Mouse (Mus musculus) cerebellum, adult 11 months (tissue): ENCODE measurements around the gene Prcd.
"Not testable (repeated sequence)": the region's sequence is repeated elsewhere in the genome, so short reads cannot be mapped to it uniquely, and the experiment has no call there.

ENCODE experiments used
- DNase-seq: peaks from one replicate; pipeline ENCODE4 v3.0.0; 2022

Prcd gene

GRCm38 (mm10) chr11:116653234-116653633, at the start of gene Prcd:
Gene Prcd (plus strand): TSS chr11:116653534.
- DNase-seq = no peak

- no peak for DNase-seq
Measured at GRCm38 (mm10) chr11:116604097-116604496, 49.2 kb upstream of the Prcd start.

GRCm38 (mm10) chr11:116607717-116608116, 45.6 kb upstream of the Prcd start:
- DNase-seq = no peak

GRCm38 (mm10) chr11:116609965-116610630, 43.2 kb upstream of the Prcd start:
- DNase-seq = peak; percentile 91

GRCm38 (mm10) chr11:116611168-116611567, 42.2 kb upstream of the Prcd start:
- DNase-seq = not testable (repeated sequence)

DNA sequence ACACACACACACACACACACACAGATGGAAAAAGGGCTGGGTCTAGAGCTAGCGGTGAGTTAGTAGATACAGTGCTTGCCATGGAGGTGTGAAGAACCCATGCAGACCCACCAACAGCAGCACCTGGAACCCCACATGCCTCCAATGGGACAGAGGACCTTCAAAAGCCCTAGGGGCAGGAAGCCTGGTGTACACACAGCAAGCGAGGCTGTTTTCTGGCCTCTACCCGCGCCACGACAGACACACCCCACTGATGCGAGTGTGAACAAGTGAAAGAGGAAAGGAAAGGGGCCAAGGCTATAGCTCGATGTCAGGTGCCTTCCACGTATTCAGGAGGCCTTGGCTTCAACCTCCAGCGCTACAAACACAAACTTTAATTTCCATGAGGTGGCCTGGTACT, 41.5 kb upstream of the Prcd start:
- no peak for DNase-seq

GRCm38 (mm10) chr11:116612554-116612953, 40.8 kb upstream of the Prcd start:
- no peak for DNase-seq

DNA sequence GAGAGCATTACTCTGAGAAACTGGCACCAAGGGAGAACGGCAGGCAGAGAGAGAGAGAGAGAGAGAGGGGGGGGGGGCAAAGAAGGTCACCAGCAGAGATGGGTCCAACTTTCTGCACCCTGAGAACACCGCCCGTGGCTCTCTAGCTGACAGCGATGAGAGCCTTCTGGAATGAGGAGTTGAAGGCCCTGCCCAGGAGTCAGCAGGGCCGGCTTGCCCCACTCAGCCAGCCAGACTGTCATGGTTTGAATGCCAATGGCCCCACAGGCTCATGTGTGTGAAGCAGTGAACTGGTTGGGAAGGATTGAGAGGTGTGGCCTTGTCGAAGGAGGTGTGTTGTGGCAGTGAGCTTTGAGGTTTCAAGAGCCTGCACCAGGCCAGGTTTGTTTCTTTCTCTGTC, 40.1 kb upstream of the Prcd start:
- DNase-seq = no peak

- DNase-seq = no peak
Measured at GRCm38 (mm10) chr11:116615735-116616437, 37.4 kb upstream of the Prcd start.

DNA sequence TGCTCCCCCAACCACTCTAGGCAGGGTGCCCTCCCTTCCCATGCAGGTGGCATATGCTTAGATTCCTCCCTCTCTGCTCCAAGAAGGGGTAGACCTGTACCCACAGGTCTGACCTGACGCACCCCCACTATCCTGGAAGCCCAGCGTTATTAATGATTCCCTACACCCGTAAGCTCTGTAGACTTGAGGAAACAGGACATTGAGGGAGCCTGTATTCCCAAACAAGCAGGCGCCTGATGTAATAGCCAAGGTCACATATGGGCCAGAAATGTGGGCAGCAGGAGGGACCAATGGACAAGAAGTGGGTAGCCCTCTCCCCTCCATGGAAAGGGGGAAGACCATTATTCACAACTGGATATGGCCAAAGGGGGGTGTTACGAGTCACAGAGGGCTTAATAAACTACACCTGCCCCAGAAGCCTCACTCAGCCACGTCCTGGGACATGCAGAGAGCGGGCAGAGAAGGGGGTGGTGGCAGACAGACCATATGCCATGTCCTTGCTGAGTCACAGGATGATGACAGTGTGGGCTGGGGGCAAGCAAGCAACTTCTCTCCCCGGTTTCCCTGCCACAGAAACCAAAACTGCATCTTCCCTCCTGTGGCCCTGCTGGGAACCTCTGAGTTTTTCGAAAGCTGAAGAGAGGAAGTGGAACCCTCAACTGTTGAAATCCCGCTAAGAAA, 36.8 kb upstream of the Prcd start:
- DNase-seq = no peak

GRCm38 (mm10) chr11:116617641-116618040, 35.7 kb upstream of the Prcd start:
- DNase-seq = no peak

DNA sequence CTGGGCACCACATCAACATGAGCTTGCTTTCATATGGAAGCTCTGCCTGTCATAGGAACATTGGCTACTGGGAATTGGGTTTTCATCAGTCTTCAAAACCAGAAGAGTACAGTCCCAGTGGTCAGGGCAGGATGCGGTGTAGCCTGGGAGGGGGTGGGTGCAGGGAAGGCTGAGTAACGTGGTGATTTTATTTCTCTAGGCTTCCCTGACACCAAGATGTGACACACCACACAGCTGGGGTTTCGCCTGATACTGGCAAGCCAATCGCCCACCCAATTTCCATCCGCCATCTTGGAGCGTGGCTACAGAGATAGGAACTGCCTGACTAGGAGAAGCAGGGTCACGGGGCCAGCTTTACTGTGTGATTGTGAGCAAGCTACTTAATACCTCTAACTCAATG, 34.7 kb upstream of the Prcd start:
- no peak for DNase-seq

DNA sequence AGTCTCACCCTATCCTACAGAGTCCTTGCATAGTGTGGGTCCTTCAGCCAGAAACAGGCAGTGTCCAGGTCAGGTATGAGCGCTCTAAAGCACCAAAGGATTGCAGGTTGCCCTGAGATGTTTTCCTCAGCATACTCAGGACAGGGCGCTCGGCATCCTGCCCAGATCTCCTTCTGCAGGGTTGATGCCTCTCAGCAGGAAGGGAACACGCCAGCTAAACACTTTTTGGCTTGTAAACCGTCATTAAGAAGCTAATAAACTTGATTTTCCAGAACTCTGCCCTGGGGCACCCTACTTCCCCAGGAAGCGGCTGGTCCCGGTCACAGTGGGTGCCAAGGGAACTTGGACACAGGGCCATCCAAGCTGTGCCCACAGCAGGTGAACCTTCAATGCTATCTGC, 34.2 kb upstream of the Prcd start:
- DNase-seq = peak; percentile 55

- DNase-seq = no peak
Measured at GRCm38 (mm10) chr11:116619561-116619960, 33.8 kb upstream of the Prcd start.

GRCm38 (mm10) chr11:116620073-116620472, 33.3 kb upstream of the Prcd start:
- no peak for DNase-seq

DNA sequence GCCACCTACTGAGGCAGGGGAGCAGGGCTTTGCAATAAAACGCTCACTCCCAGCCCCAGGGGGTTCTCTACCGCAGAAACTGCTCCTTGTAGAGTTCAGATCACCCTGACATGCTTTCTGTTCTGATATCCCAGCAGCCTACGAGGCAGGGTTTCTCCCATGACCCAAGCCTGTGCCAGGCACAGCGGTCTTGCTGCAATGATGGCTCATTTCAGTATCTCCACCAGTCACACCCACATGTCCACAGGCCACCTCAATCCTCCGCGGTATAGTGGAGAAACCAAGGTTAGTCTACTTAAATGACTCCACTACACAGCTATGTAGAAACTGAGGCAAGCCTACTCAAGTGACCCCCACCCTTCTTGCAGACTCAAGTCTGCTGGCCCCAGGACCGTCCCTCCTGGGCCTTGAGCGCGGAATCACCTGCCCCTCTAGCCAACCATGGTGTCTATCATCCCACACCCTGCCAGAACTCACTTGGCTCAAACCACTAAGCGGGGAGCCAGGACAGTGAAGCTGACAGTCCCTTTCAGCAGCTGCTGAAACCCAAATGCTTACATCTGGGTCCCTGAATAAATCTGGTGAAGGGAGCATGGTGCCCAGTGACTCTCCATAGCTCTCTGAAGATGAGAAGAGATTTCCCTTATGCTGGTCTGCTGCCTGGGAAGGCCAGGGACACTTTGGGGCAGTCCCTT, 32.6 kb upstream of the Prcd start:
- no peak for DNase-seq

DNA sequence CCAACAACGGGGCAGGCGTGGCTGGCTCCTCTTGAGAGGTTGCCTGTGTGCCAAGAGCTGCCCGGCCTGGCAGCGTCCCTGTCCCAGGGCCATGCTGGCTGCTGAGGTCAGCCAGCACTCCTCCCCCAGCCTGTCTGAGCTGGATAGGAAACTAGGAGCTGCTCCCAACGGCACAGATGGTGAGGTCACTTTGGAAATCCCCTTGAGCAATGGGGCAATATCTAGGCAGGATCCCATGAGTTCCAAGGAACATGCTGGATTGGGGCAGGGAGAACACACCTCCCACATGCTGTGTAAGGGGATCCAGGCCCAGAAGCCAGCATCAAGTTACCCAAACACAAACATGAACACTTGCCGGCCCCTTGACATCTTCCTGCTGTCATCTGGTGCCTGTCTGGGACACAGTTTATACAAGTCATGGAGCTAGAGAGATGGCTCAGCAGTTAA, 32.1 kb upstream of the Prcd start:
- peak; percentile 77 for DNase-seq

DNA sequence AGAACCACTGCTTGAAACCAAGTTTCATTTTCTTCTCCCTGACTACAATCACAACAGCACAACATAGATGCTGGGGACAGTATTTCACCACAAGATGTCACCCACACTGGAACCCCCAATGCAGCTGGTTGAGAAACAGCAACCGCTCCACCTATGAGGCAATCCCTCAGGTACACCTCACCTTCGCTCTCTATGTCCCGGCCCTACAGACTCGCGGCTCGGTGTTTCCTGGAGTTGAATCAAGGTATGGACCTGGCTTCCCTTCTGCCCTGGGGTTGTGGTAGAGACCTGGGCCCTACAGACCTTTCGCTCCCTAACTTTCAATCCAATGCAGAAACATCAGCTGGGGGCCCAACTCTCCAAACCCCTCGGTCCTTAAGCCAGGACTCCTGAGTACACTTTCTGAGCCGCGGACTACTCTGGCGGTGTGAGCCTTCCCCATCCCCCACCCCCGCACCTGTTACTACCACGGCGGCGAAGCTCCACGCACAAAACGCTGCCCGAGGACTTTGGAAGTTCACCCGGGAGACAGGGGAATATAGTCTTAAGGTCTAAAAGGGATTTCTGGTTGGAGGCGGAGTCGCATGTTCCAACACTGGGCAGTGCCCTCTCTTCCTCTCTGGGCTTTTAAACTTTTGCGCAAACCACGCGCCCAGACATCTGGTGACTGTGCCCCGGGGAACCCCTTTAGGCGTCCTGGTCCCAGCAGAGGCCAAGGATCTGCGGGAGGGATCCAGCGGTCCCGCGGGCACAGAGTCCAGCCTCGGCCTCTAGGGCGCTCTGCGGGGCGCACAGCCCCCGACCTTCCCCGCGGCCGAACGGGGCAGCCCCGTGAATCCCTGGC, 29.8 kb upstream of the Prcd start:
- no peak for DNase-seq

GRCm38 (mm10) chr11:116624131-116624832, 29.1 kb upstream of the Prcd start:
- no peak for DNase-seq

GRCm38 (mm10) chr11:116625081-116626000, 28.0 kb upstream of the Prcd start:
- DNase-seq = no peak
